Mouse (Mus musculus) cerebellum, postnatal 36 days (tissue): ENCODE data around the gene Rasl11b.

ENCODE experiments used
- DNase-seq, 2 experiments: peaks; one replicate each; pipeline ENCODE4 v3.0.0; 2021 to 2022; ENCODE audit warnings: mixed read lengths in 2 of 2

Gene Rasl11b

GRCm38 (mm10) chr5:74194841-74195613, at the start of gene Rasl11b:
Gene Rasl11b (plus strand): TSS chr5:74195286.
- DNase-seq = peak; percentile 91 to 96

GRCm38 (mm10) chr5:74147631-74148030, 47.5 kb upstream of the Rasl11b start:
- no peak for DNase-seq

- DNase-seq = no peak
Measured at GRCm38 (mm10) chr5:74149975-74150374, 45.1 kb upstream of the Rasl11b start.

- DNase-seq = no peak
Measured at GRCm38 (mm10) chr5:74151774-74152173, 43.3 kb upstream of the Rasl11b start.

- DNase-seq = no peak
Measured at GRCm38 (mm10) chr5:74155860-74156351, 39.2 kb upstream of the Rasl11b start.

- no peak for DNase-seq
Measured at GRCm38 (mm10) chr5:74158929-74159632, 36.0 kb upstream of the Rasl11b start.

- DNase-seq = no peak
Measured at GRCm38 (mm10) chr5:74159906-74160305, 35.2 kb upstream of the Rasl11b start.

GRCm38 (mm10) chr5:74160349-74160748, 34.7 kb upstream of the Rasl11b start:
- DNase-seq = no peak

GRCm38 (mm10) chr5:74161297-74161926, 33.7 kb upstream of the Rasl11b start:
- DNase-seq = peak; percentile 6 to 13

- no peak for DNase-seq
Measured at GRCm38 (mm10) chr5:74162013-74162412, 33.1 kb upstream of the Rasl11b start.

- no peak for DNase-seq
Measured at GRCm38 (mm10) chr5:74163141-74163540, 31.9 kb upstream of the Rasl11b start.

- no peak for DNase-seq
Measured at GRCm38 (mm10) chr5:74164547-74164946, 30.5 kb upstream of the Rasl11b start.

GRCm38 (mm10) chr5:74166642-74167041, 28.4 kb upstream of the Rasl11b start:
- DNase-seq = no peak

GRCm38 (mm10) chr5:74168085-74168484, 27.0 kb upstream of the Rasl11b start:
- no peak for DNase-seq

GRCm38 (mm10) chr5:74171768-74172167, 23.3 kb upstream of the Rasl11b start:
- no peak for DNase-seq

GRCm38 (mm10) chr5:74172208-74172607, 22.9 kb upstream of the Rasl11b start:
- DNase-seq = no peak

- DNase-seq = no peak
Measured at GRCm38 (mm10) chr5:74173162-74173844, 21.8 kb upstream of the Rasl11b start.

- peak in 1 of 2 experiments; percentile 24 for DNase-seq
Measured at GRCm38 (mm10) chr5:74175526-74176270, 19.4 kb upstream of the Rasl11b start.

- DNase-seq = no peak
Measured at GRCm38 (mm10) chr5:74180216-74180615, 14.9 kb upstream of the Rasl11b start.

- DNase-seq = no peak
Measured at GRCm38 (mm10) chr5:74183118-74183517, 12.0 kb upstream of the Rasl11b start.

- no peak for DNase-seq
Measured at GRCm38 (mm10) chr5:74184607-74185006, 10.5 kb upstream of the Rasl11b start.

- no peak for DNase-seq
Measured at GRCm38 (mm10) chr5:74188076-74188475, 7.0 kb upstream of the Rasl11b start.
